Mouse (Mus musculus) forebrain, embryonic 13.5 days (tissue): Measurements from ENCODE around the gene Med26. TPM values are rescaled to one million over a fixed set of nuclear protein-coding genes. Genes with fewer than 3 reads are reported as not detected.
A peak's percentile ranks its signal among the peaks of the same experiment; 100 is the strongest.

Source experiments
- ATAC-seq: fragments of 200-750 bp; cut with Nextera tagmentation; 2 replicates; pipeline ENCODE4 v1.8.0; 2017
- H3K27ac ChIP-seq: fragments of 300-500 bp; sonication (generic); 2 replicates; pipeline ENCODE4 v1.5.1; 2015; ENCODE audit warnings: inconsistent platforms, mild to moderate bottlenecking, moderate library complexity
- H3K27me3 ChIP-seq: fragments of 300-500 bp; sonication (generic); 2 replicates; pipeline ENCODE4 v1.6.1; 2015; ENCODE audit warnings: mild to moderate bottlenecking, inconsistent platforms
- H3K36me3 ChIP-seq: fragments of 300-500 bp; sonication (generic); 2 replicates; pipeline ENCODE4 v1.6.1; 2015; ENCODE audit warnings: mild to moderate bottlenecking, inconsistent platforms; ENCODE audit not compliant: poor library complexity, severe bottlenecking
- H3K4me1 ChIP-seq: fragments of 300-500 bp; sonication (generic); 2 replicates; pipeline ENCODE4 v1.6.1; 2015; ENCODE audit warnings: inconsistent platforms
- H3K4me2 ChIP-seq: fragments of 300-500 bp; sonication (generic); 2 replicates; pipeline ENCODE4 v1.6.1; 2015; ENCODE audit warnings: inconsistent platforms, mild to moderate bottlenecking, moderate library complexity
- H3K4me3 ChIP-seq: fragments of 300-500 bp; sonication (generic); 2 replicates; pipeline ENCODE4 v1.5.1; 2015; ENCODE audit warnings: mild to moderate bottlenecking, inconsistent platforms
- H3K9ac ChIP-seq: fragments of 300-500 bp; sonication (generic); 2 replicates; pipeline ENCODE4 v1.6.1; 2015; ENCODE audit warnings: mild to moderate bottlenecking, inconsistent platforms
- H3K9me3 ChIP-seq: fragments of 300-500 bp; sonication (generic); replicated peaks from 2 replicates; pipeline ENCODE4 v1.6.1; 2016; ENCODE audit warnings: inconsistent platforms
- WGBS: fragments of 180-500 bp; shearing (Covaris S2); methylation state at CpG from one replicate; pipeline ENCODE4 v1.1.7; 2015; 5-methylcytosine and 5-hydroxymethylcytosine counted together
- microRNA-seq: library from miRNA; unstranded; fragments of <30 nt; microRNA quantifications from one replicate; pipeline ENCODE4, GENCODE M21; 2016
- polyA plus RNA-seq: library from polyadenylated mRNA; unstranded; fragments of >200 nt; fragmentation: Nextera tagmentation; extraction: Ambion mirVana; gene quantifications from 2 replicates; pipeline ENCODE4 v1.2.1, GENCODE M21; 2015

Gene Med26
- polyA plus RNA-seq, 1 experiment from 2014 or later = 15.5 TPM

DNA sequence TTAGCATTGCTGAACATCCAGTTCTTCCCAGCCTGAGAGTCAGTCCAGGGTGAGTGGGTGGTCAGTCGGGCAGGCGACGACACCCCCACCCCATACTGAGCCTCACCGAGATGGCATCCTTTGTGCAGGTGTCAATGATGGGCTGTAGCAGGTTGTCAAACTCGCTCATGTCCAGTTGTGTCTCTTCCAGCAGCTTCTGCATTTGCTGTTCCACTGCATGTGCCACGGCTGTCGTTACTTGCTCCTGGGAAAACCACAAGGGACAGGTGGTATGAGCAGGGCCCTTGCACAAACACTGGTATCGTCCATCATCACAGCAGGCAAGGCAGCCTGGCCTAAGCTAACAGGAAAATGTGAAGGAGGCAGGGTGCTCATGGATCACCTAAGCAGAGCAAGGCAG lies 78.1 kb downstream of the Med26 start:
- 96% methylated on average over 7 of the region's 8 CpGs for WGBS
- peaks cover 83% of the 10 kb centered on the region for H3K36me3 ChIP-seq

DNA sequence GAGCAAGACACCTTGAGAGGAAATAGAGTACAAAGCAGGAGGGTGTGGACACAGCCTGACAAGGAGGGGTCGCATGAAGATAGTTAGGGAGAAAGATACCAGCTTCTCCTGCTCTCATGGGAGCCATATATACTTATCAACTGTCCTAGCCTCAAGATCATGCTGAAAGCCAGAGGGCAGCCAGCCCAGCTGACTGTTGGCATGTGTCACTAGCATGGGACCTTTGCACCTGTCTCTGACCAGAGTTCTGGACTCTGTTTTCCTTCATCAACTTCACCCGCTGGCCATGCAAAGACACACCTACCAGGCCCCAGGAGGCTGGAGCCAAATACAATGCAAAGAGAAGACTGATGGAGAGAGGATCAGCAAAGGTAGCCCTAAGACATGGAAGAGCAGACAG lies 78.8 kb downstream of the Med26 start:
- H3K4me2 ChIP-seq = no peak overlapping the region
- peaks cover 91% of the 10 kb centered on the region for H3K36me3 ChIP-seq
- H3K9me3 ChIP-seq = no peaks in the 10 kb centered on the region
- H3K27ac ChIP-seq = no peak overlapping the region
- no peak overlapping the region for H3K4me3 ChIP-seq
- no peak overlapping the region for H3K9ac ChIP-seq
- no peaks in the 10 kb centered on the region for H3K27me3 ChIP-seq
- ATAC-seq = no peak
- whole genome bisulfite sequencing = 98% methylated on average over 2 of the region's 2 CpGs
- H3K4me1 ChIP-seq = peaks cover 8% of the 10 kb centered on the region

More for the DNA sequence above, 78.1 kb downstream of the Med26 start:
- Histone ChIP-seq H3K4me3 (no peak overlapping the region), H3K4me2 (no peak overlapping the region), H3K27me3 (no peaks in the 10 kb centered on the region), H3K9me3 (no peaks in the 10 kb centered on the region), H3K4me1 (peaks cover 9% of the 10 kb centered on the region), H3K9ac (no peak overlapping the region), H3K27ac (no peak overlapping the region)
- ATAC-seq = no peak

DNA sequence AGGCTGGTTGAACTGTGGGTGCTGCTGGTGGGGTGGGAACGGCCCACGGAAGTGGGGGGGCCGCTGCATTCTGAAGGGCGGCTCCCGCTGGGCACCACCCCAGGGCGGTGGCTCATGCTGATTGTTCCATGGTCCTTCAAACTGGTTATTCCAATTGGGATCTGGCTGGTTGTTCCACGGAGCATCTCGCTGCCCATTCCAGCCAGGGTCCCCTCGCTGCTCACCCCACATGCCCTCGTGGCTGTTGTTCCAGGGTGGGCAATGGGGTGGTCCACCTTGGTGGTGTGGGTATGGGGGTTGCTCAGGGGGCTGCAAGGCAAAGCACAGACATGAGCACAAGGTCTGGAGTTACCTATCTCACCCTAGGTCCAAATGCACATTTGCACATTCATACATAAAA lies 83.9 kb downstream of the Med26 start:
- H3K4me3 ChIP-seq = no peak overlapping the region
- no peak for ATAC-seq
- H3K27me3 ChIP-seq = no peaks in the 10 kb centered on the region
- no peaks in the 10 kb centered on the region for H3K4me1 ChIP-seq
- H3K27ac ChIP-seq = no peak overlapping the region
- no peak overlapping the region for H3K4me2 ChIP-seq
- WGBS = 97% methylated on average over 10 of the region's 10 CpGs
- peaks cover 100% of the 10 kb centered on the region for H3K36me3 ChIP-seq
- no peak overlapping the region for H3K9ac ChIP-seq
- no peaks in the 10 kb centered on the region for H3K9me3 ChIP-seq

DNA sequence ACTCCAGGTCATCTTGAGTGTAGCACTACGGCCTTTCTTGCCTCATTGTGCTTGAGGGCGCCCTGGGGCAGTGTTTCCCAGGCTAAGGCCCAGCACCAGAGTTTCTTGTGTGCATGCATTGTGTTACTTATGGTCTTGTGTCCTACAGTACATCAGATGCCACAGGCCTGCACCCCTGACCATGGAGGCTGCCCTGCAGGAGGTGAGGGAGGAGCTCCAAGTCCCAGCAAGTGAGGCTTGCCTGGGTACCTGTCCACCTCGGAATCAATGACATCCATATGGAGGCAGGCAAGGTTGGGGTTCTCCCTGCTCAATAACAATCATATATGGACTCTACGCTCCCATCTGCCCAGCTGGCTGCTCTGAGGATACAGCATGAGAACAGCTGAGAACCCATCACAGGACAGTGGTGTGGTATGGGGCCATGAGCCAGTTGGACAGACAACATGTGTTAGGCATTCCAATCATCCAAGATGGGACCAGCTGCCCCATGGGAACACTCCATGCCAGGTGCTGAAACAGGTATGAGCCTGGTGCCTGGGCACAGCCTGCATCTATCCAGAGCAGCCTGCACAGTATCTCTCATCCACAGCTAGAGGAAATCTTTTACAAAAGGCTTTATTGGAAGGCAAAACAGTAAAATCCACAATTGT lies 88.1 kb downstream of the Med26 start:
- ATAC-seq = 0 out of 2 replicates have a peak, but pooled peaks have one; percentile 14
- Histone ChIP-seq H3K36me3 (peaks cover 91% of the 10 kb centered on the region), H3K9me3 (no peaks in the 10 kb centered on the region), H3K27me3 (no peaks in the 10 kb centered on the region), H3K4me3 (no peak overlapping the region), H3K27ac (no peak overlapping the region), H3K4me2 (no peak overlapping the region), H3K9ac (no peak overlapping the region), H3K4me1 (no peaks in the 10 kb centered on the region)
- WGBS = 93% methylated on average over 4 of the region's 4 CpGs

DNA sequence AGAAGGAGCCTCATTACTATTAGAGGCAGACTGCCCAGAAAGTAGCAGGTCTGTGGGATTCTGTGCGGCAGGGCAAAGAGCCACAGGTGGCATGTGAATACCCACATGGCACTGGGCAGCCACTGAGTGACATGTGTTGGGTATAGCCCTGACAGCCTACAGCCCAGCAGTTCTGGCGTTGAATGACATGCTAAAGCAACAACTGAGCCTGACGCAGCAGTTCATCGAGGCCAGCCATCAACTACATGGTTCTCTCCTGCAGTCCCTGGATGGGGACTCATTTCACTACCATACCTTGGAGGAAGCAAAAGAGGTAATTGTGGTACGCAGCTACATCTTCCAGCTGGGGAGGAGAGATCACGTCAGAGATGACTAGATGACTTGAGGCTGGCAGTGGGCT lies 89.6 kb downstream of the Med26 start:
- no peaks in the 10 kb centered on the region for H3K27me3 ChIP-seq

DNA sequence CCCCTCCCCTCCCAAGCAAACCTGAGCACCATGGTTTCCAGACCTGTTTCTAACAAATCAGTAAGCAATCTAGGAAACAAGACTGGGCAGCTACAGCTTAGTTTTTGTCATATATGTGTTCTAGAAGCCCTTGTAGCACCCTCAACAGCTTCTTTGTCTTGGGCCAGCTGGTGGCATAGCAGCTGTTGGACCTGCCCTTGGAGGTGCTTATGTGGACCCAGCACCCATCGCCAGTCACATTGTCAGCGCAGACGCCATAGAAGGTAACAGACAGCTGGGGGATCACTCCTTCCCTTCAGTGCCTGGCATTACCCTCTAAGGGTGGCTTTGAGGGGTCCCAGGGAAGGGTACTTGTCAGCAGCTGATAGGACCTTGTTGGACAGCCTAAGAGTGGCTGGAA lies 90.3 kb downstream of the Med26 start:
- Histone ChIP-seq H3K27ac (no peak overlapping the region), H3K4me2 (no peak overlapping the region), H3K4me1 (no peaks in the 10 kb centered on the region), H3K9me3 (0 out of 2 replicates have a peak, but pooled peaks cover 2% of the 10 kb centered on the region), H3K36me3 (peaks cover 91% of the 10 kb centered on the region), H3K4me3 (no peak overlapping the region), H3K27me3 (no peaks in the 10 kb centered on the region), H3K9ac (no peak overlapping the region)
- 89% methylated on average over 3 of the region's 3 CpGs for WGBS
- no peak for ATAC-seq

More for the DNA sequence above, 89.6 kb downstream of the Med26 start:
- Histone ChIP-seq H3K4me2 (no peak overlapping the region), H3K36me3 (peaks cover 91% of the 10 kb centered on the region), H3K4me3 (no peak overlapping the region), H3K9ac (no peak overlapping the region), H3K4me1 (no peaks in the 10 kb centered on the region), H3K9me3 (0 out of 2 replicates have a peak, but pooled peaks cover 2% of the 10 kb centered on the region), H3K27ac (no peak overlapping the region)
- ATAC-seq = no peak
- WGBS = 90% methylated on average over 6 of the region's 6 CpGs

DNA sequence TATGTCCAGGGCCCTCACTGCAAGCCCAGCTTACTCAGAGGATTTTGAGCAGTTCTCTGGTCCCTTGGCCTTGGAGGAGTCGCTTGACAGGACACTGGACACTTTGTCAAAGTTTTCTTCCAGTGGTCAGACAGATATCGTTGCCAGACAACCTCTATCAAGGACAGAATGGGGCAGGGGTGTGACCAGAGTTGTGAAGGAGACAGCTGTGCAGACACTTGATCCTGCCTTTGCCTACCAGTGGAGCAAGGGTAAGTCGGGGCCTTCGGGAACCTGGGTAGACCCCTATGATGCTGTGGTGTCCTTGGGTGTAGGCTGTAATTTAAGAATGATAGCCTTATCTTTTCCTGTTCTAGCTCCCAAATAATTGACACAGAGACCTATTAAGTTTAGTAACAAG lies 92.8 kb downstream of the Med26 start:
- H3K36me3 ChIP-seq = peaks cover 89% of the 10 kb centered on the region
- no peak for ATAC-seq
- WGBS = 96% methylated on average over 4 of the region's 4 CpGs

DNA sequence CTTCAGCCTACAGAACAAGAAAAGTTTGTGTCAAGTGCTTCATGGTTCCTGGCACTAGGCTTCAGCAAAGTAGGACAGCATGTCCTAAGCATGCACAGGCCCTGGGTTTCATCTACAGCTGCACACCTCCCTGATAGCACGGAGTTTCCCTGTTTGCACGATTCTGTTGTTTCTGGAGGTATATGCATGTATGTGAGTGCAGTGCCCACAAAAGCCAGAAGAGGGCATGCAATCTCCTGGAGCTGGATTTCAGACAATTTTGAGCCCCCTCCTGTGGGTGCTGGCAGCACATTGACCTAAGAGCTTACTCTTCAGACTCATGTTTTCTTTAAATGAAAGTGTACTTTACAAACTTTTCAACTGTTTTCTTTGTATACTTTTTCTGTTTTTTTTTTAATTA lies 94.2 kb downstream of the Med26 start:
- H3K4me3 ChIP-seq = no peak overlapping the region
- no peaks in the 10 kb centered on the region for H3K4me1 ChIP-seq
- no peaks in the 10 kb centered on the region for H3K27me3 ChIP-seq
- H3K4me2 ChIP-seq = no peak overlapping the region
- peaks cover 89% of the 10 kb centered on the region for H3K36me3 ChIP-seq
- H3K9me3 ChIP-seq = 0 out of 2 replicates have a peak, but pooled peaks cover 2% of the 10 kb centered on the region
- no peak overlapping the region for H3K27ac ChIP-seq
- no peak overlapping the region for H3K9ac ChIP-seq
- no peak for ATAC-seq
- 98% methylated on average over 2 of the region's 2 CpGs for WGBS

More for the DNA sequence above, 92.8 kb downstream of the Med26 start:
- Histone ChIP-seq H3K9me3 (0 out of 2 replicates have a peak, but pooled peaks cover 2% of the 10 kb centered on the region), H3K4me1 (no peaks in the 10 kb centered on the region), H3K27ac (no peak overlapping the region), H3K27me3 (no peaks in the 10 kb centered on the region), H3K4me2 (no peak overlapping the region), H3K9ac (no peak overlapping the region), H3K4me3 (no peak overlapping the region)

DNA sequence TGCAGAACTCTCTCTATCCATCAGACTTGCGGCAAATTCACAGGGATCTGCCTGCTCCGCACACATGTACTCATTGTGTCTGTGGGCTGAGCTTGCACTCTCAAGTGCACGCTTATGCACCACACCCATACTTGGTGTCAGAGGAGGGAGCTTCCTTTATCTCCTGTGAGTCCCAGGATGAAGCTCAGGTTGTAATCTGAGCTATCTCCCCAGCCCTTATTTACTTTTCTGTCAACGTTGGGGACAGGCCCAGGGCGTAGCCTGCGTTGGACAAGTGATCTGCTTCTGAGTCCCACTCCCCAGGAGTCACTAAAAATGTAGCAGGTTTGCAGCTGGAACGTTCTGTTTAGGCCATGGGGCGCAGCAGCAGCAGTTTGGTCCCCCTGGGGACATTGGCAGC lies 96.6 kb downstream of the Med26 start:
- Histone ChIP-seq H3K4me3 (no peak overlapping the region), H3K4me2 (no peak overlapping the region), H3K9me3 (0 out of 2 replicates have a peak, but pooled peaks cover 2% of the 10 kb centered on the region), H3K4me1 (peaks cover 10% of the 10 kb centered on the region; the same call in 1 of the 2 replicates), H3K9ac (no peak overlapping the region), H3K36me3 (peaks cover 83% of the 10 kb centered on the region), H3K27ac (no peak overlapping the region), H3K27me3 (no peaks in the 10 kb centered on the region)
- 93% methylated on average over 8 of the region's 8 CpGs for WGBS
- no peak for ATAC-seq

DNA sequence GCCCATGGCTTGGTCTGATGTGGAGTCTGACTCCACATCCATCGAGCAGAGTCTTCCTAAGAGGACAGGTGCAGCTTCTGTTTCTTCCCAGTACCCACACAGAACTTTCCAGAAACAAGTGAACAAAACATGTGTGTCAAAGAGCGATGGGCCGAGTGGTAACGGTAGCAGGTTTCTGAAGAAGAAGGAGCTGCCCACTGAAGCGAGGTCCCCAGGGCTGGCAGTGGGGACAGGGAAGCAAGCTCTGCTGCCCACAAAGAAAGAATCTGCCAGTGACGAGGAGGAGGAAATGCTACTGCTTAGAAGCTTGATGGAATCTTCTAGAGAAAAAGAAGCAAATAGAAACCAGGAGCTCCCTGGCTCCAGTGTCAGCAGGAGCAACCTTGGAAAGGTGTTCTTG lies 103.0 kb downstream of the Med26 start:
- 93% methylated on average over 6 of the region's 6 CpGs for WGBS
- Histone ChIP-seq H3K9me3 (no peaks in the 10 kb centered on the region), H3K4me3 (no peak overlapping the region), H3K4me2 (no peak overlapping the region), H3K27ac (no peak overlapping the region), H3K27me3 (no peaks in the 10 kb centered on the region), H3K36me3 (peaks cover 25% of the 10 kb centered on the region), H3K4me1 (peaks cover 26% of the 10 kb centered on the region), H3K9ac (no peak overlapping the region)
- no peak for ATAC-seq

Small RNA genes lying within 50 kb of the gene (microRNA-seq; reads per million reads assigned to microRNA genes)
- gene Gm28019 (not detected), gene Mir7068 (2.1 reads per million)

Other genes starting within 250 kb of the Med26 start
- gene Gm10282, start 243.0 kb downstream of the Med26 start, polyA plus RNA-seq = 39.4 and 41.0 TPM in 2 replicates
- 2.8 and 3.6 TPM in 2 replicates for gene Klf2, start 229.2 kb downstream of the Med26 start, polyA plus RNA-seq
- 61.4 and 69.0 TPM in 2 replicates for gene Eps15l1, start 126.8 kb downstream of the Med26 start, polyA plus RNA-seq
- 0.87 and 0.99 TPM in 2 replicates for gene Calr3, start 104.4 kb downstream of the Med26 start, polyA plus RNA-seq
- gene 1700030K09Rik, start 104.4 kb downstream of the Med26 start, polyA plus RNA-seq = 19.1 and 19.5 TPM in 2 replicates
- 48.4 and 55.7 TPM in 2 replicates for gene Cherp, start 73.0 kb downstream of the Med26 start, polyA plus RNA-seq
- gene Slc35e1, start 55.7 kb downstream of the Med26 start, polyA plus RNA-seq = 6.4 and 8.8 TPM in 2 replicates
- 123 and 126 TPM in 2 replicates for gene Smim7, start 22.8 kb upstream of the Med26 start, polyA plus RNA-seq
- 13.3 and 13.5 TPM in 2 replicates for gene Tmem38a, start 23.8 kb upstream of the Med26 start, polyA plus RNA-seq
- 0.68 and 0.97 TPM in 2 replicates for gene Nwd1, start 98.4 kb upstream of the Med26 start, polyA plus RNA-seq
- 185 and 197 TPM in 2 replicates for gene Sin3b, start 175.0 kb upstream of the Med26 start, polyA plus RNA-seq
- gene F2rl3, start 213.6 kb upstream of the Med26 start, polyA plus RNA-seq = 0.57 and 0.87 TPM in 2 replicates